Mouse (Mus musculus) ES-Bruce4 (cell line): Measurements from ENCODE around the gene Palm2.

ENCODE experiments used
- CTCF ChIP-seq: IDR thresholded peaks from one replicate; pipeline ENCODE4 v1.8.1; 2011; ENCODE audit warnings: low read depth, low read length
- EP300 ChIP-seq: IDR thresholded peaks from 2 replicates; pipeline ENCODE4 v1.6.1; 2011; ENCODE audit warnings: low read depth, low read length; ENCODE audit not compliant: insufficient read depth

GRCm38 (mm10) chr4:57625756-57626155 is 191.7 kb downstream of the Palm2 start:
- TF ChIP-seq EP300 (no peak), CTCF (no peak)
